12 mouse cellular contexts compared by ENCODE assay signal in genomic region chr14:20887541-20888085, GRCm38 (mm10).
"Had no signal": no experiment of that assay in that cellular context is flagged by ENCODE, and none has a peak within 500 bp of the region (broad histone marks: within the 10 kb centered on the region; RNA-seq: fewer than 3 reads in every experiment).

No protein-coding gene starts in this region.

- H3K36me3 ChIP-seq: intestine, embryonic 15.5 days; limb, embryonic 12.5 days; liver, embryonic 13.5 days; lung, embryonic 15.5 days; midbrain, embryonic 13.5 days; stomach, embryonic 15.5 days had no signal

- H3K4me3 ChIP-seq: intestine, embryonic 15.5 days; limb, embryonic 12.5 days; liver, embryonic 13.5 days; lung, embryonic 15.5 days; midbrain, embryonic 13.5 days; stomach, embryonic 15.5 days had no signal

- DNase-seq: layer of hippocampus, adult 9-11 months; liver; liver, embryonic 13.5 days; liver, postnatal 0 days; lung, postnatal 14 days; right cerebral cortex, postnatal 14 days had no signal

- H3K9me3 ChIP-seq: intestine, embryonic 15.5 days; limb, embryonic 12.5 days; liver, embryonic 13.5 days; lung, embryonic 15.5 days; midbrain, embryonic 13.5 days; stomach, embryonic 15.5 days had no signal

- H3K27me3 ChIP-seq: intestine, embryonic 15.5 days; limb, embryonic 12.5 days; liver, embryonic 13.5 days; lung, embryonic 15.5 days; midbrain, embryonic 13.5 days; stomach, embryonic 15.5 days had no signal

- ATAC-seq: intestine, embryonic 15.5 days; liver, postnatal 0 days; midbrain, embryonic 13.5 days had no signal

- H3K27ac ChIP-seq: intestine, embryonic 15.5 days; limb, embryonic 12.5 days; liver, embryonic 13.5 days; lung, embryonic 15.5 days; macrophage; midbrain, embryonic 13.5 days; stomach, embryonic 15.5 days had no signal
